Mouse (Mus musculus) stomach, postnatal 0 days (tissue): Measurements from ENCODE around the gene Galnt4.

ENCODE experiments used
- CTCF ChIP-seq: IDR thresholded peaks from 2 replicates; pipeline ENCODE4 v1.5.1; 2016; ENCODE audit warnings: antibody characterized with exemption, low read depth, mild to moderate bottlenecking, moderate library complexity
- EP300 ChIP-seq: optimal IDR thresholded peaks from 2 replicates; pipeline ENCODE3; 2016; ENCODE audit warnings: antibody characterized with exemption

- TF ChIP-seq EP300 (no peak), CTCF (no peak)
Observed at GRCm38 (mm10) chr10:99085240-99085587, 22.7 kb upstream of the Galnt4 start.
